Mouse (Mus musculus): ENCODE measurements around the gene Pld2.
A peak's percentile ranks its signal among the peaks of the same experiment; 100 is the strongest.

Pld2 gene

GRCm38 (mm10) chr11:70578962-70579361, 39.1 kb downstream of the Pld2 start:
- DNase-seq (ENCODE audit: low spot score), result no peak

DNA sequence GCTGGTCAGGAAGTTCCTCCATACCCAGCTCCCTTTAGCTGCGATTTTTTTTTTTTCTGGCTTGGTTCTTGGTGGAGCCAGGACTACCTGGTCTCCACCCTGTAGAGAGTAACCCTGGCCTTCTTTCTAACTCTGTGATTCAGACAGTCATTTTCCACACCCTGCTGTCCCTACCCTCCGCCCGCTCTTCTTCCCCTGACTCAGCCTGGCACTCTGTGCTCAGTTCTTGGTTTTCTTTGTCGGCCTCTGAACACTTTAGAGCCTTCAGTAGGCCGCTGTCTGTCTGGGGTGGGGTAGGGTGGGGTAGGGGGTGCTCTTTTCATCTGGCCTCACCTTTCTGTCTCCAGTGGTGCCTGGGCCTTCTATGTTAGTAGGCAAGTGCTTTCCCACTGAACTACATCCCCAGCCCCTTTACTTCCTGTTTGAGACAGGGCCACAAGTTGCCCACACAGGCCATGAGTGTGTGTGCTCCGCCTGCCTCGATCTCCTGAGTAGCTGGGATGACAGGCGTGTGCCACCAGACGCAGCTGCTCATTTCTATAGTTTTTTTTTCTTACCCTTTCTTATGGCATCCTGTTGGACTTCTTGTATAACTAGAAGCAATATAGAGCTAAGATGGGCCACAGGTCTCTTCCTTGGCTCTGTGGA, 40.0 kb downstream of the Pld2 start:
- DNase-seq (ENCODE audit: low spot score), result no peak

- no peak for DNase-seq (ENCODE audit: low spot score)
Observed at GRCm38 (mm10) chr11:70580358-70580720, 40.5 kb downstream of the Pld2 start.

GRCm38 (mm10) chr11:70580921-70581320, 41.1 kb downstream of the Pld2 start:
- no peak for DNase-seq (ENCODE audit: low spot score)

DNA sequence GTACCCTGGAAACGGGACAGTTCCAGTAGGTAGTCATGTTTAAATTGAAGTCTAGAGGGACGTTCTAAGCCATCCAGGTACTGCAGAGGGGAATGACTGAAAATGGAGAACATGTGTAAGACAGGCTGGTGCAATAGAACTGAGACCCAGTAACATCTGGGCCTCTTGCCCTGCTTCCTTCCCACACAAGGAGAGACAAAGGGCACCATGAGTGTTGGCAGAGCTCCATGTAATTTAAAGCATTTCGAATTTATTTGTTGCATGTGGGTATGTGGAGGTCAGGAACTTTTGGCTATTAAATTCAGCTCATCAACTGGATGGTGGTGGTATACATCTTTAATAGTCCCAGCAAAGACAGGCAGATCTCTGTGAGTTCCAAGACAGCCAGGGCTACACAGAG, 42.3 kb downstream of the Pld2 start:
- DNase-seq (ENCODE audit: low spot score), result no peak

DNA sequence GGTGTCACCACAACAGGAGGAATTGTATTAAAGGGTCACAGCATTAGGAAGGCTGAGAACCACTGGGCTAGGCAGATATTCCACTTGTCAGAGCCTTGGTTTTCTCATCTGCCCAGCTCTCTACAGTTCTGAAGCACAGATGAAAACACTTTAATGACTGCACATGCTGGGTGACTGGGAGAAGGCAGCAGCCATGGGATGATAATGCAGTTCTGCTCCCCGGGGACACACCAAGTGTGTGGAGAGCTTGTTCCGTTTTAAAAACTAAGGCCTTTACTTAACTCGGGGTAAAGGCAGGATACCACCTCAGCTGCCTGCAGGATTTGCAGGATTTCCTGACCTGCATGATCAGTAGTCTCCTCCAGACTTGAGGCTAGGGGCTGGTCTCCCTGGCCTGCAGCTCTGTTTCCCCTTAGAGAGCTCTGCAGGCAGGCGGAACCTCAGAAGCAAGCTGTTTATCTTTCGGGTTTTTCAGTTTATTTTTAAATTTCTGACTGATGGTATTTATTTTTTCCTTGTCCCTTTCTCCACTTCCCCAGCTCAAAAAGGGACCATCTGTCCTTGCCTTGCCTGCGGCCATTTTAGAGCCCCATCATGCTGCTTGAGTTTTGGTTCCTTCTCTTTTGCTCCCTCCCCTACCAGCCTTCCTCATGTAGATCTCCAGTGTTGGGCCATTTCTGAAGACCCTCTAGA, 43.3 kb downstream of the Pld2 start:
- DNase-seq (ENCODE audit: low spot score), result no peak

DNA sequence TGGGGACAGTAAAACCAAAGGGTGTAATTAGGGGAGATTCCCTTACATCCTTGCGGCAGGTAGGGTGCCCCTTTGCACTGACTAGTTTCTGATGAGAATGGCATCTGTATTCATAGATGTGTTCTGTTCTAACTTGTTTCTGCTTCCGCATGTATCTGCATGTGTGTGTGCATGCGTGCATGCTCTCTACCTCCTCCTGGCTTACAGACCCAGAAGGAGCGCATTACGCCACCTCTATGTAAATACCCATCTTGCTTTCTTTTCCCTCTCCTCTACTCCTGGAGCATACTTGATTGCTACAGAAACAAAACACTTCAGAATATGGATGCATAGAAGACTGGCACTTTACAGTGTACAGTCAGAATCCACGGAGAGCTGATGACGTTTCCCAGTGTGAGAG, 43.9 kb downstream of the Pld2 start:
- DNase-seq (ENCODE audit: low spot score), result no peak

GRCm38 (mm10) chr11:70585457-70585856, 45.6 kb downstream of the Pld2 start:
- DNase-seq (ENCODE audit: low spot score), result no peak

- no peak for DNase-seq (ENCODE audit: low spot score)
Observed at GRCm38 (mm10) chr11:70586261-70586660, 46.4 kb downstream of the Pld2 start.

DNA sequence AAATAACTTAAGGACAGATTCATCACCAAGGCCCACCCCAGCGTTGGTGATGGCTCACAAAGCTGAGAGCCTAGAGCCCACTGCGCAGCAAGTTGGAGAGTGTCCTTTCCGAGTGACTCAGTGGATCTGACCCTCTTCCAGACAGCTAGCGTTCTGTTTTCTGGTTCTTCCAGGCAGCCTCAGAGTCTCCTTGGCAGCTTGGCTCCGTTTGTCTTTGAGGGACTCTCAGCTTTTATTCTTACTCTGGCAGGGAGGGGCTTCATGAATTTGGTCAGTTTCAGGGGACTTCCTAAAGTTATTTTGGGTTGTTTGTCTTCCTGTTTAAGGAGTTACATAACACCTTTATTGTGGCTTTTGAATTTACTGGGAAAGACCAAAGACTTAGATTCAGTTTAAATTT, 47.1 kb downstream of the Pld2 start:
- DNase-seq (ENCODE audit: low spot score), result no peak

- peak; percentile 49 for DNase-seq (ENCODE audit: low spot score)
Observed at GRCm38 (mm10) chr11:70591733-70592132, 51.9 kb downstream of the Pld2 start.

DNA sequence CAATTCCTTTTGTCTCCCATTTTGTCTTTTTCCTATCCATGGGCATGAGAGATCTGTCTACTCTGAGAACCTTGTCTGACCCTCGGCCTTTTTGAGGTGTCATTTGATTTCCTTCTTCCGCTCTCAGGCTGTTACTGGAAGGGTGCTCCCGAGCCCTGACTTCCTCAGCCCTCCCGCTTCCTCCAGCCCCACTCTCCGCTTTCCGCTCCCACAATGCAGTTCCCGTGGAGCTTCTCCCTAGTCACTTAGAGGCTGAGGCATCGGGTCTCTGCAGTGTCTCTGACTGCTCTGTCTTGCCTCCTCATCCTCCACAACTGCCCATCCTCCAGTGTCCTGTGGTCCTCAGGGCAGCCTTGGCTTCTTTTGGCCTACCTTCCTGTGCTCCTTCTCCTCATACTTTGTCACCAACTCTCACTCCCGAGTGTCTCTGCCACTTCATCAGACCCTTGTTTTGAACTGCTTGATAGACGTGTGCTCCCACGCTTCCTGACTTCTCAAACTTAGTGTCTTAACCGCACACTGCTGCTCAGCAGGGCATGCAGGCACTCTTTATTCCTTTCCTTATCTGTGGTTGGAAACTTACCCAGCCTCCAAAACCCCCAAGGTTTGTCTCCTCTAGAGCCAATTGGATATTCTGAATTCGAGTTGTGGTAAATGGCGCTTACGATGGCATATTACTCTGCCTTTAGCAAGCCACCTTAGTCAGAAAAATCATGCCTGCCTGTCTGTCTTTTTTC, 54.6 kb downstream of the Pld2 start:
- DNase-seq (ENCODE audit: low spot score), result no peak

DNA sequence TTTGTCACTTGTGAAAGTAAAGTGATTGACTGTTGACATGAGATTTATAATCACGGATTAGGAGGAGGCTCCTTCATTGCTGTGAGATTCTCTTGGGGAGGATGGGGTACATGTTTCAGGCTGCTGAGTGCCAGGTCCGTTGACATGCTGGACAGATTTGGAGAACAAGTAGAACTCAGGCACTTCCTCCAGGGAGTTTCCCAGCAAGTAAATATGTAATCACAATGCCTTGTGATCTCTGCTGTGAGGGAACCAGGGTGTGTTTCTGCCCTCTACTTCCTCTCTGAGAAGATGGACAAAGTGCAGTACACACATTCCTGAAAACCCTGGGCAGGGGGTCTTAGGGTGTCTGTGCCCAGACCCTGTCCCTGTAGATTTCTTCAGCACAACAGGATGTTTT, 55.8 kb downstream of the Pld2 start:
- DNase-seq (ENCODE audit: low spot score), result peak; percentile 63

GRCm38 (mm10) chr11:70596094-70596493, 56.2 kb downstream of the Pld2 start:
- no peak for DNase-seq (ENCODE audit: low spot score)

GRCm38 (mm10) chr11:70597301-70597700, 57.4 kb downstream of the Pld2 start:
- no peak for DNase-seq (ENCODE audit: low spot score)

DNA sequence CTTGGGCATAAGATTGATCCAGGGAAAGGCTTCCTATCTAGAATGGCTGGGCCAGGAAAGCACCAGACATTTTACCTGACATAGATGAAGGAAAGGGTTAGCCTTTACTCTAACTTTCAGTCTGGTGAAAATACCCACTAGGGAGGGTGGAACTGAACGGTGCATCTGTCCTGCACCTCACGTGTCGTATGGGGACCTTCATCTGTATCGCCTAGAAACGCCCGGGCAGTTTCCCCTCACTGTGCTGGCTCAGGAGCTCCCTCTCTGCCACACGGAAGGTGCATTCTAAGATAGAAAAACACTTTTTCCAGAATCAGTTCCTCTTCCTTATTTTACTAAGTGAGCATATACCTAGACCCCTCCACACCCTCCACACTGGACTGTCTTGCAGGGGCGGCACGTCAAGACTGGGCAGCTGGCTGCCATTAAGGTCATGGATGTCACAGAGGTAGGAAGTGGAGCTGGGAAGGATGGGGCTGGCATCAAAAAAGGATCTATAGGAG, 58.6 kb downstream of the Pld2 start:
- DNase-seq (ENCODE audit: low spot score), result no peak

DNA sequence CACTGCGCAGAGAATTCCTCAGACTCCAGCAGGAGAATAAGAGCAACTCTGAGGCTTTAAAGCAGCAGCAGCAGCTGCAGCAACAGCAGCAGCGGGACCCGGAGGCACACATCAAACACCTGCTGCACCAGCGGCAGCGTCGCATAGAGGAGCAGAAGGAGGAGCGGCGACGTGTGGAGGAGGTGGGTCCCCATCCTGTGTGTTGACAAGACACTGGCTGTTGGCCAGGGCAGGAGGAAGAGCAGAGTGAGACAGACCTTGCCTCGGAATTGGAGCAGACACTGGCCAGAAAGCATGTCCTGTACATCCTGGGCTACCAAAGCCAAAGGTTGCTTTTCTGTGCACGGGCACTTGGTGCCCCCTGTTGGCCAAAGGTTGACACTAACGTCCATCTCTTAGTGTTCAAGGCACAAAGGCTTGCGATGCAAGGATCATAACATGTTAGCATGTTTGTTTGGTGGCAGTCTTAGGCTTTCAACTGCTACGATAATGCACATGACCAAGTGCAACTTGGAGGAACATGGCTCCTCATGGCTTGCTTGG, 65.2 kb downstream of the Pld2 start:
- peak; percentile 69 for DNase-seq (ENCODE audit: low spot score)

GRCm38 (mm10) chr11:70606717-70607116, 66.9 kb downstream of the Pld2 start:
- DNase-seq (ENCODE audit: low spot score), result no peak

GRCm38 (mm10) chr11:70607611-70608010, 67.7 kb downstream of the Pld2 start:
- DNase-seq (ENCODE audit: low spot score), result no peak
